Mouse (Mus musculus) hindbrain, embryonic 13.5 days (tissue): ENCODE results near the gene Ndufb3. TPM values are rescaled to one million over a fixed set of nuclear protein-coding genes. Genes with fewer than 3 reads are reported as not detected.
"Not testable (repeated sequence)": the region's sequence is repeated elsewhere in the genome, so short reads cannot be mapped to it uniquely, and the experiment has no call there.

ENCODE experiments used
- ATAC-seq: fragments of 200-750 bp; cut with Nextera tagmentation; 2 replicates; pipeline ENCODE4 v1.8.0; 2017; ENCODE audit warnings: moderate TSS enrichment; ENCODE audit not compliant: low FRiP score
- H3K27ac ChIP-seq: fragments of 300-500 bp; sonication (generic); 2 replicates; pipeline ENCODE4 v1.5.1; 2015; ENCODE audit warnings: inconsistent platforms, mild to moderate bottlenecking, moderate library complexity
- H3K27me3 ChIP-seq: fragments of 300-500 bp; sonication (generic); 2 replicates; pipeline ENCODE4 v1.6.1; 2015; ENCODE audit warnings: mild to moderate bottlenecking, inconsistent platforms
- H3K36me3 ChIP-seq: fragments of 300-500 bp; sonication (generic); 2 replicates; pipeline ENCODE4 v1.6.1; 2015; ENCODE audit warnings: mild to moderate bottlenecking, inconsistent platforms
- H3K4me1 ChIP-seq: fragments of 300-500 bp; sonication (generic); replicated peaks from 2 replicates; pipeline ENCODE4 v1.6.1; 2015; ENCODE audit warnings: inconsistent platforms
- H3K4me2 ChIP-seq: fragments of 300-500 bp; sonication (generic); 2 replicates; pipeline ENCODE4 v1.6.1; 2015; ENCODE audit warnings: inconsistent platforms, mild to moderate bottlenecking, moderate library complexity
- H3K4me3 ChIP-seq: fragments of 300-500 bp; sonication (generic); 2 replicates; pipeline ENCODE4 v1.5.1; 2015; ENCODE audit warnings: mild to moderate bottlenecking, inconsistent platforms
- H3K9ac ChIP-seq: fragments of 300-500 bp; sonication (generic); 2 replicates; pipeline ENCODE4 v1.6.1; 2015; ENCODE audit warnings: mild to moderate bottlenecking, inconsistent platforms
- H3K9me3 ChIP-seq: fragments of 300-500 bp; sonication (generic); 2 replicates; pipeline ENCODE4 v1.6.1; 2016; ENCODE audit warnings: inconsistent platforms
- WGBS: fragments of 180-500 bp; shearing (Covaris S2); methylation state at CpG from one replicate; pipeline ENCODE4 v1.1.7; 2015; 5-methylcytosine and 5-hydroxymethylcytosine counted together
- polyA plus RNA-seq: library from polyadenylated mRNA; unstranded; fragments of >200 nt; fragmentation: Nextera tagmentation; extraction: Ambion mirVana; gene quantifications from 2 replicates; pipeline ENCODE4 v1.2.1, GENCODE M21; 2015

The Ndufb3 gene
- polyA plus RNA-seq, 1 experiment from 2014 or later = 210 TPM

GRCm38 (mm10) chr1:58587491-58587890, 1.3 kb downstream of the Ndufb3 start:
- peak overlapping the region; percentile 89; the same call in 1 of the 2 replicates for H3K9ac ChIP-seq
- no peaks in the 10 kb centered on the region for H3K9me3 ChIP-seq
- peaks cover 13% of the 10 kb centered on the region for H3K4me1 ChIP-seq
- ATAC-seq = no peak
- peak overlapping the region; percentile 74 for H3K4me2 ChIP-seq
- H3K36me3 ChIP-seq = peaks cover 11% of the 10 kb centered on the region
- H3K27ac ChIP-seq = no peak overlapping the region
- peak overlapping the region; percentile 69 for H3K4me3 ChIP-seq
- 91% methylated on average over 1 of the region's 1 CpGs for WGBS
- no peaks in the 10 kb centered on the region for H3K27me3 ChIP-seq

GRCm38 (mm10) chr1:58602681-58603080, 16.5 kb downstream of the Ndufb3 start:
- WGBS = 90% methylated on average over 4 of the region's 4 CpGs
- Histone ChIP-seq H3K9ac (no peak overlapping the region), H3K27me3 (no peaks in the 10 kb centered on the region), H3K9me3 (peaks cover 5% of the 10 kb centered on the region; the same call in 1 of the 2 replicates), H3K4me1 (no peaks in the 10 kb centered on the region), H3K4me2 (no peak overlapping the region), H3K27ac (no peak overlapping the region), H3K4me3 (no peak overlapping the region), H3K36me3 (no peaks in the 10 kb centered on the region)
- ATAC-seq = no peak

GRCm38 (mm10) chr1:58603738-58604137, 17.6 kb downstream of the Ndufb3 start:
- WGBS = 84% methylated on average over 4 of the region's 4 CpGs
- no peaks in the 10 kb centered on the region for H3K36me3 ChIP-seq
- no peak for ATAC-seq
- H3K4me3 ChIP-seq = no peak overlapping the region
- no peaks in the 10 kb centered on the region for H3K27me3 ChIP-seq
- H3K9ac ChIP-seq = no peak overlapping the region
- no peak overlapping the region for H3K4me2 ChIP-seq
- no peaks in the 10 kb centered on the region for H3K4me1 ChIP-seq
- no peak overlapping the region for H3K27ac ChIP-seq
- H3K9me3 ChIP-seq = peaks cover 11% of the 10 kb centered on the region; the same call in 1 of the 2 replicates

GRCm38 (mm10) chr1:58609591-58609990, 23.4 kb downstream of the Ndufb3 start:
- not testable (repeated sequence) for H3K27ac ChIP-seq, ATAC-seq, H3K27me3 ChIP-seq, H3K4me2 ChIP-seq, H3K4me3 ChIP-seq, H3K4me1 ChIP-seq, H3K9ac ChIP-seq, H3K36me3 ChIP-seq
- 92% methylated on average over 5 of the region's 5 CpGs for WGBS
- H3K9me3 ChIP-seq = peaks cover 11% of the 10 kb centered on the region; the same call in 1 of the 2 replicates

- WGBS = 81% methylated on average over 1 of the region's 1 CpGs
- no peak overlapping the region for H3K9ac ChIP-seq
- H3K27me3 ChIP-seq = no peaks in the 10 kb centered on the region
- no peak overlapping the region for H3K27ac ChIP-seq
- peaks cover 11% of the 10 kb centered on the region; the same call in 1 of the 2 replicates for H3K9me3 ChIP-seq
- H3K4me1 ChIP-seq = no peaks in the 10 kb centered on the region
- no peaks in the 10 kb centered on the region for H3K36me3 ChIP-seq
- ATAC-seq = no peak
- H3K4me2 ChIP-seq = no peak overlapping the region
- H3K4me3 ChIP-seq = no peak overlapping the region
These were observed 24.0 kb downstream of the Ndufb3 start for GRCm38 (mm10) chr1:58610166-58610565.

GRCm38 (mm10) chr1:58610611-58611010, 24.4 kb downstream of the Ndufb3 start:
- no peak overlapping the region for H3K4me2 ChIP-seq
- H3K4me1 ChIP-seq = no peaks in the 10 kb centered on the region
- H3K36me3 ChIP-seq = no peaks in the 10 kb centered on the region
- H3K27me3 ChIP-seq = no peaks in the 10 kb centered on the region
- H3K27ac ChIP-seq = no peak overlapping the region
- ATAC-seq = no peak
- 54% methylated on average over 1 of the region's 1 CpGs for WGBS
- H3K9me3 ChIP-seq = peaks cover 11% of the 10 kb centered on the region; the same call in 1 of the 2 replicates
- H3K9ac ChIP-seq = no peak overlapping the region
- H3K4me3 ChIP-seq = no peak overlapping the region

GRCm38 (mm10) chr1:58613786-58614185, 27.6 kb downstream of the Ndufb3 start:
- H3K9me3 ChIP-seq = no peaks in the 10 kb centered on the region
- no peaks in the 10 kb centered on the region; the same call in 1 of the 2 replicates for H3K4me1 ChIP-seq
- H3K4me3 ChIP-seq = no peak overlapping the region
- H3K27me3 ChIP-seq = no peaks in the 10 kb centered on the region
- no peak overlapping the region for H3K27ac ChIP-seq
- H3K4me2 ChIP-seq = no peak overlapping the region
- ATAC-seq = no peak
- no peak overlapping the region for H3K9ac ChIP-seq
- no peaks in the 10 kb centered on the region for H3K36me3 ChIP-seq
- 85% methylated on average over 6 of the region's 6 CpGs for WGBS

- no peaks in the 10 kb centered on the region for H3K9me3 ChIP-seq
- no peak overlapping the region for H3K9ac ChIP-seq
- H3K27me3 ChIP-seq = no peaks in the 10 kb centered on the region
- no peak overlapping the region for H3K27ac ChIP-seq
- ATAC-seq = no peak
- no peak overlapping the region for H3K4me3 ChIP-seq
- no peaks in the 10 kb centered on the region for H3K36me3 ChIP-seq
- H3K4me1 ChIP-seq = no peaks in the 10 kb centered on the region; the same call in 1 of the 2 replicates
- H3K4me2 ChIP-seq = no peak overlapping the region
- 77% methylated on average over 3 of the region's 3 CpGs for WGBS
These were observed 28.2 kb downstream of the Ndufb3 start for GRCm38 (mm10) chr1:58614424-58614823.

GRCm38 (mm10) chr1:58615146-58615545, 29.0 kb downstream of the Ndufb3 start:
- Histone ChIP-seq H3K27me3 (no peaks in the 10 kb centered on the region), H3K9me3 (no peaks in the 10 kb centered on the region), H3K4me2 (no peak overlapping the region), H3K4me3 (no peak overlapping the region), H3K9ac (no peak overlapping the region), H3K36me3 (no peaks in the 10 kb centered on the region), H3K27ac (no peak overlapping the region), H3K4me1 (no peaks in the 10 kb centered on the region; the same call in 1 of the 2 replicates)
- no peak for ATAC-seq
- 85% methylated on average over 4 of the region's 4 CpGs for WGBS

- Histone ChIP-seq H3K9ac (no peak overlapping the region), H3K4me3 (no peak overlapping the region)
These were observed 30.0 kb downstream of the Ndufb3 start for GRCm38 (mm10) chr1:58616176-58616575.

GRCm38 (mm10) chr1:58617076-58617475, 30.9 kb downstream of the Ndufb3 start:
- no peaks in the 10 kb centered on the region; the same call in none of the 2 replicates for H3K4me1 ChIP-seq
- ATAC-seq = no peak
- no peak overlapping the region for H3K9ac ChIP-seq
- H3K9me3 ChIP-seq = no peaks in the 10 kb centered on the region
- no peaks in the 10 kb centered on the region for H3K36me3 ChIP-seq
- no peak overlapping the region for H3K4me3 ChIP-seq
- H3K27ac ChIP-seq = no peak overlapping the region
- WGBS = 54% methylated on average over 5 of the region's 5 CpGs
- H3K27me3 ChIP-seq = no peaks in the 10 kb centered on the region
- no peak overlapping the region for H3K4me2 ChIP-seq

More at GRCm38 (mm10) chr1:58616176-58616575, 30.0 kb downstream of the Ndufb3 start:
- 78% methylated on average over 3 of the region's 3 CpGs for WGBS
- no peaks in the 10 kb centered on the region for H3K36me3 ChIP-seq
- no peak for ATAC-seq
- H3K27ac ChIP-seq = no peak overlapping the region
- H3K4me2 ChIP-seq = no peak overlapping the region
- H3K4me1 ChIP-seq = no peaks in the 10 kb centered on the region; the same call in 1 of the 2 replicates
- H3K9me3 ChIP-seq = no peaks in the 10 kb centered on the region
- H3K27me3 ChIP-seq = no peaks in the 10 kb centered on the region

GRCm38 (mm10) chr1:58617978-58618668, 31.9 kb downstream of the Ndufb3 start:
- no peaks in the 10 kb centered on the region for H3K27me3 ChIP-seq
- no peak overlapping the region for H3K9ac ChIP-seq
- no peak overlapping the region for H3K27ac ChIP-seq
- no peak overlapping the region for H3K4me3 ChIP-seq
- no peaks in the 10 kb centered on the region for H3K36me3 ChIP-seq
- no peaks in the 10 kb centered on the region for H3K9me3 ChIP-seq
- no peaks in the 10 kb centered on the region; the same call in none of the 2 replicates for H3K4me1 ChIP-seq
- no peak for ATAC-seq
- 75% methylated on average over 6 of the region's 6 CpGs for WGBS
- no peak overlapping the region for H3K4me2 ChIP-seq

GRCm38 (mm10) chr1:58618766-58619165, 32.6 kb downstream of the Ndufb3 start:
- Histone ChIP-seq H3K27me3 (no peaks in the 10 kb centered on the region), H3K27ac (no peak overlapping the region), H3K9me3 (no peaks in the 10 kb centered on the region), H3K4me2 (no peak overlapping the region), H3K9ac (no peak overlapping the region), H3K36me3 (no peaks in the 10 kb centered on the region), H3K4me3 (no peak overlapping the region), H3K4me1 (no peaks in the 10 kb centered on the region; the same call in none of the 2 replicates)
- WGBS = 83% methylated on average over 2 of the region's 2 CpGs
- no peak for ATAC-seq
